Mouse (Mus musculus): Measurements from ENCODE around the gene Atg5. TPM values are rescaled to one million over a fixed set of nuclear protein-coding genes. Genes with fewer than 3 reads are reported as not detected.
"Not testable (repeated sequence)": the region's sequence is repeated elsewhere in the genome, so short reads cannot be mapped to it uniquely, and the experiment has no call there.

Atg5 gene
- polyA plus RNA-seq, 1 experiment from 2014 or later = 51.6 TPM

DNA sequence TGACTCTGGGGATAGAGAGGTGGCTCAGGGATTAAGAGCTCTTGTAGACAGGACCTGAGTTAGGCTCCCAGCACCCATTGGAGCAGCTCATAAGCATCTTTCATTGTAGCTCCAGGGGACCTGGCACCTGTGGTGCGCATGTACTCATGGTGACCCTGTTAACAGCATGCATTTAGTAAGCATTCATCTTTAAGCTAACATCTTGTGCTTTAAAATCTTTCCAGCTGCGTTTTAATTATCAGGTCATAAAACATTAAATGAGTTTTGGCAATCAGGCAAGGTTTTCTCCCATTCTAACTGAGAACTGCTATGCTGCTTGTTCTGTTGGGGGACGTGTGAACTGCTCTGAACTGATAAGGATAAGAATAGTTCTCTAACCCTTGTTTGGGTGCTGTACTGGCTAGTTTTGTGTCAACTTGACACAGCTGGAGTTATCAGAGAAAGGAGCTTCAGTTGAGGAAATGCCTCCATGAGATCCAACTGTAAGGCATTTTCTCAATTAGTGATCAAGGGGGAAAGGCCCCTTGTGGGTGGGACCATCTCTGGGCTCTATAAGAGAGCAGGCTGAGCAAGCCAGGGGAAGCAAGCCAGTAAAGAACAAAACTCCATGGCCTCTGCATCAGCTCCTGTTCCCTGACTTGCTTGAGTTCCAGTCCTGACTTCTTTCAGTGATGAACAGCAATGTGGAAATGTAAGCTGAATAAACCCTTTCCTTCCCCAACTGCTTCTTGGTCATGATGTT lies 68.7 kb downstream of the Atg5 start:
- H3K27ac ChIP-seq; H3K4me3 ChIP-seq; H3K4me2 ChIP-seq; ATAC-seq (ENCODE audit: borderline replicate concordance, extremely low read depth, low FRiP score, low TSS enrichment); H3K27me3 ChIP-seq; H3K9ac ChIP-seq; H3K4me1 ChIP-seq; H3K36me3 ChIP-seq; H3K9me3 ChIP-seq: not testable (repeated sequence)
- WGBS = 72% methylated on average over 3 of the region's 3 CpGs

DNA sequence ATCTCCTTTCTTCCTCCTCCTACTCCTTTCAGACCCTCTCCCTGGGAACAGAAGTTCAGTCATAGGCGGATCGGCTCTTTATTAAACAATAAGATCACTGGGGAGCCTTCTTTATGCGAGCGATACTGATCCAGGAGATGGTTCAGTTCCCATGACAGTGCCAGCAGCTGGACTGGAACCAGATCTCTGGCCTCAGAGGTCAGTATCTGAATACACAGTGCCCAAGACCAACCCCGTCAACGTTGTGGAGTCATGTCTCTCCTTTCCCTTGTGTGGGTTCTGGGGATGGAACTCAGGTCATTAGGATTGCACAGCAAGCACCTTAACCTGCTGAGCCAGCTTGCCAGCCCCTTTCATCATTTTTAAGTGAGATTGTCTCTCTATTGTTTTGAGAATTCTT lies 70.4 kb downstream of the Atg5 start:
- no peak overlapping the region for H3K9ac ChIP-seq
- H3K4me2 ChIP-seq = no peak overlapping the region
- ATAC-seq (ENCODE audit: borderline replicate concordance, extremely low read depth, low FRiP score, low TSS enrichment) = no peak
- no peaks in the 10 kb centered on the region for H3K4me1 ChIP-seq
- H3K27ac ChIP-seq = no peak overlapping the region
- WGBS = 77% methylated on average over 6 of the region's 6 CpGs
- H3K36me3 ChIP-seq = 0 out of 2 replicates have a peak, but pooled peaks cover 6% of the 10 kb centered on the region
- no peak overlapping the region for H3K4me3 ChIP-seq
- no peaks in the 10 kb centered on the region for H3K9me3 ChIP-seq
- no peaks in the 10 kb centered on the region for H3K27me3 ChIP-seq

- WGBS = 75% methylated on average over 5 of the region's 5 CpGs
- Histone ChIP-seq H3K9me3 (no peaks in the 10 kb centered on the region), H3K4me1 (no peaks in the 10 kb centered on the region), H3K36me3 (0 out of 2 replicates have a peak, but pooled peaks cover 6% of the 10 kb centered on the region), H3K9ac (no peak overlapping the region), H3K27ac (no peak overlapping the region), H3K27me3 (no peaks in the 10 kb centered on the region), H3K4me3 (no peak overlapping the region), H3K4me2 (no peak overlapping the region)
- ATAC-seq (ENCODE audit: borderline replicate concordance, extremely low read depth, low FRiP score, low TSS enrichment) = no peak
Observed at GRCm38 (mm10) chr10:44339326-44339725, 71.2 kb downstream of the Atg5 start.

- Histone ChIP-seq H3K36me3 (0 out of 2 replicates have a peak, but pooled peaks cover 4% of the 10 kb centered on the region), H3K4me3 (no peak overlapping the region), H3K9me3 (no peaks in the 10 kb centered on the region), H3K27ac (no peak overlapping the region), H3K4me2 (no peak overlapping the region), H3K27me3 (no peaks in the 10 kb centered on the region), H3K9ac (no peak overlapping the region), H3K4me1 (no peaks in the 10 kb centered on the region)
- ATAC-seq (ENCODE audit: borderline replicate concordance, extremely low read depth, low FRiP score, low TSS enrichment) = no peak
- 77% methylated on average over 4 of the region's 4 CpGs for WGBS
Observed at GRCm38 (mm10) chr10:44340928-44341327, 72.8 kb downstream of the Atg5 start.

- 88% methylated on average over 6 of the region's 6 CpGs for WGBS
Observed at GRCm38 (mm10) chr10:44341826-44342521, 73.8 kb downstream of the Atg5 start.

DNA sequence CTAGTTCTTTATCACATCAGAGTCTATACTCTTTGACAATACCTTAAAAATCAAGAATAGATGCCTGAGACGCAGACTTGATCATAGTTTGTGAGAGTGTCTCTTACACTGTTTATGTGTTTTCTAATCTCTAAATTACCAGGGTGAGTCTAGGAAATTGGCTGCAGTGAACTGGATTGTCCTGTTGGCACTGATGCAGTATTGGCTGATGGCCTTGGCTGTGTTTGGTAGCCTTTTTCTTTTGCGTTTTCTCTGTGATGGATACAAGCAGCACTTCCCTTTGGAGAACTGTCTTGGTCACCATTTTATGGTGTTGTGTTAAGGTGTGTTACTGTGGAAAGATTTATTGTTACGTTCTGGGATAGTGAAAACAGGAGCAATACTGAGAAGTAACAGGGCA lies 75.2 kb downstream of the Atg5 start:
- Histone ChIP-seq H3K27me3 (no peaks in the 10 kb centered on the region), H3K4me1 (no peaks in the 10 kb centered on the region), H3K9me3 (no peaks in the 10 kb centered on the region), H3K4me2 (no peak overlapping the region), H3K4me3 (no peak overlapping the region), H3K9ac (no peak overlapping the region), H3K27ac (no peak overlapping the region), H3K36me3 (peaks cover 5% of the 10 kb centered on the region; the same call in 1 of the 2 replicates)
- ATAC-seq (ENCODE audit: borderline replicate concordance, extremely low read depth, low FRiP score, low TSS enrichment) = no peak
- 87% methylated on average over 3 of the region's 3 CpGs for WGBS

More at GRCm38 (mm10) chr10:44341826-44342521, 73.8 kb downstream of the Atg5 start:
- Histone ChIP-seq H3K36me3 (no peaks in the 10 kb centered on the region), H3K4me3 (no peak overlapping the region), H3K4me2 (no peak overlapping the region), H3K9ac (no peak overlapping the region), H3K4me1 (no peaks in the 10 kb centered on the region), H3K9me3 (no peaks in the 10 kb centered on the region), H3K27ac (no peak overlapping the region), H3K27me3 (no peaks in the 10 kb centered on the region)
- no peak for ATAC-seq (ENCODE audit: borderline replicate concordance, extremely low read depth, low FRiP score, low TSS enrichment)

- Histone ChIP-seq H3K4me2 (no peak overlapping the region), H3K36me3 (peaks cover 5% of the 10 kb centered on the region; the same call in 1 of the 2 replicates), H3K4me1 (0 out of 2 replicates have a peak, but pooled peaks cover 3% of the 10 kb centered on the region), H3K9ac (no peak overlapping the region), H3K27ac (no peak overlapping the region), H3K9me3 (no peaks in the 10 kb centered on the region), H3K27me3 (no peaks in the 10 kb centered on the region), H3K4me3 (no peak overlapping the region)
- WGBS = 77% methylated on average over 10 of the region's 10 CpGs
- no peak for ATAC-seq (ENCODE audit: borderline replicate concordance, extremely low read depth, low FRiP score, low TSS enrichment)
Observed at GRCm38 (mm10) chr10:44347549-44348172, 79.5 kb downstream of the Atg5 start.

- ATAC-seq (ENCODE audit: borderline replicate concordance, extremely low read depth, low FRiP score, low TSS enrichment) = no peak
- Histone ChIP-seq H3K27ac (no peak overlapping the region), H3K4me3 (no peak overlapping the region), H3K4me1 (0 out of 2 replicates have a peak, but pooled peaks cover 3% of the 10 kb centered on the region), H3K36me3 (peaks cover 5% of the 10 kb centered on the region; the same call in 1 of the 2 replicates), H3K27me3 (no peaks in the 10 kb centered on the region), H3K9ac (no peak overlapping the region), H3K9me3 (no peaks in the 10 kb centered on the region), H3K4me2 (no peak overlapping the region)
- WGBS = 46% methylated on average over 14 of the region's 14 CpGs
Observed at GRCm38 (mm10) chr10:44348474-44349415, 80.6 kb downstream of the Atg5 start.

GRCm38 (mm10) chr10:44353467-44353866 lies 85.3 kb downstream of the Atg5 start:
- 44% methylated on average over 4 of the region's 4 CpGs for WGBS
- Histone ChIP-seq H3K27me3 (no peaks in the 10 kb centered on the region), H3K36me3 (no peaks in the 10 kb centered on the region), H3K9ac (no peak overlapping the region), H3K4me3 (no peak overlapping the region), H3K4me2 (no peak overlapping the region), H3K4me1 (peaks cover 7% of the 10 kb centered on the region; the same call in 1 of the 2 replicates), H3K27ac (no peak overlapping the region), H3K9me3 (no peaks in the 10 kb centered on the region)
- no peak for ATAC-seq (ENCODE audit: borderline replicate concordance, extremely low read depth, low FRiP score, low TSS enrichment)

DNA sequence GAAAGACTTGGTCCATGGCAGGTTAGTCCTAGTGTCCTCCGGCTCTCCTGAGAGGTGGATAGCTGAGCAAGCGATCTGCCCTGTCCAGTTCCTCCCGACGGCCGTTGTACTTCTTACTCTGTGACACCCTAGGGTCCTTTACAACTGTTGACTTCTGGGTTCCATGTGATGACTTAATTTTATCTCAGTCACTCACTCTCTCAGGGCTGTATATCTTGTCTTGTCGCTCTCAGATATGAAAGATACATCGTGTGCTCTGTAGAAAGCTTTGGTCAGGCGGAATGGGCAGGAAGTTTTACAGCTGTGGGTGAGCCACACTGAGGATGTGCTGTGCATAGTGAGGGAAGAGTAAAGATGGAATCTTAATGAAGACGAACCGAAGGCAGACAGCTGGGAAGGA lies 86.2 kb downstream of the Atg5 start:
- H3K4me2 ChIP-seq = no peak overlapping the region
- no peaks in the 10 kb centered on the region for H3K36me3 ChIP-seq
- H3K9me3 ChIP-seq = no peaks in the 10 kb centered on the region
- H3K9ac ChIP-seq = no peak overlapping the region
- peaks cover 5% of the 10 kb centered on the region; the same call in 1 of the 2 replicates for H3K4me1 ChIP-seq
- no peak overlapping the region for H3K4me3 ChIP-seq
- no peaks in the 10 kb centered on the region for H3K27me3 ChIP-seq
- H3K27ac ChIP-seq = no peak overlapping the region
- 57% methylated on average over 10 of the region's 10 CpGs for WGBS
- no peak for ATAC-seq (ENCODE audit: borderline replicate concordance, extremely low read depth, low FRiP score, low TSS enrichment)

DNA sequence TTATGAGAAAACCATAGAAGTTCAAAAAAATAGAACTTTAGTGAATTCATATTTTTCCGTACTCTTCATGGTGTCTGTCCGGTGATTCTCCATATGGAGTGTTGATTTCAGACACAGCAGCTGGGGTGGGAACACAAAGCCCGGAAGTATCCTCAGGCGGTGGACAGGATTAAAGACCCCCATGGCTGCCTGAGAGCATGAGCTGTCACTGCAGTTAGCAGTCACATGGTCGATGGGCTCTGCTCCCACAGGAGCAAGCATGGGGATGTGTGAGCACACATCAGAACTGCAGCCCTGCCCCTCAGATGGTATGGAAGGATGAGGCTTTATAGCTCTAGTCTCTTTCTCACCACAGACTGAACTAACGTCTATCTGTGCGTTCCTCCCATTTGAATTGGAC lies 87.1 kb downstream of the Atg5 start:
- H3K9me3 ChIP-seq = no peaks in the 10 kb centered on the region
- H3K9ac ChIP-seq = no peak overlapping the region
- H3K4me1 ChIP-seq = peaks cover 5% of the 10 kb centered on the region; the same call in 1 of the 2 replicates
- H3K36me3 ChIP-seq = no peaks in the 10 kb centered on the region
- no peak overlapping the region for H3K4me2 ChIP-seq
- ATAC-seq (ENCODE audit: borderline replicate concordance, extremely low read depth, low FRiP score, low TSS enrichment) = no peak
- no peak overlapping the region for H3K4me3 ChIP-seq
- 67% methylated on average over 7 of the region's 7 CpGs for WGBS
- no peaks in the 10 kb centered on the region for H3K27me3 ChIP-seq
- H3K27ac ChIP-seq = no peak overlapping the region
